Mouse (Mus musculus) embryo, embryonic 10 days (tissue): ENCODE results near the gene Snx27.

ENCODE experiments used
- DNase-seq: peaks from one replicate; pipeline ENCODE4 v3.0.0-alpha.2; 2015; ENCODE audit warnings: low spot score

The Snx27 gene

DNA sequence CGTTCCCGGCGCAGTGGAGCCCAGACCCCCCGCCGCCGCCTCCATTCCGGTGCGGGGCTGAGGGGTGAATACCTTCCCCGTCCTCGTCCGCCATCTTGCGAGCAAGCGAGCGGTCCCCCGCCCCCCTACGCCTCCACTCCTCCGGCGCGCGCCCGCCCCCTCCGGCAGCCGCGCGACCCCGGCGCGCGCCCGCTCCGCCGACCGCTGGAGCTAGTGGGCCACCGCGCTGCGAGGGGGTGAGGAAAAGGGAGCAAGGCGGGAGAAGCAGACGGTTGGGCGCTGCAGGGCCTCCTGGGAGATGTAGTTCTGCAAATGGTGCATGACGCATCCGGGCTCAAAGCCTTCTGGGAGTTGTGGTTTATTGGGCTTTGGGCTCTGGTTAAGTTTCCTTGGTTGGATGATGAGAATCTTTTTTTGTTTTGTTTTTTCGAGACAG is at the start of gene Snx27:
TSS of gene Snx27 (minus strand) at position 261 of the 436 bp plus-strand sequence.
- peak; percentile 97 for DNase-seq

DNA sequence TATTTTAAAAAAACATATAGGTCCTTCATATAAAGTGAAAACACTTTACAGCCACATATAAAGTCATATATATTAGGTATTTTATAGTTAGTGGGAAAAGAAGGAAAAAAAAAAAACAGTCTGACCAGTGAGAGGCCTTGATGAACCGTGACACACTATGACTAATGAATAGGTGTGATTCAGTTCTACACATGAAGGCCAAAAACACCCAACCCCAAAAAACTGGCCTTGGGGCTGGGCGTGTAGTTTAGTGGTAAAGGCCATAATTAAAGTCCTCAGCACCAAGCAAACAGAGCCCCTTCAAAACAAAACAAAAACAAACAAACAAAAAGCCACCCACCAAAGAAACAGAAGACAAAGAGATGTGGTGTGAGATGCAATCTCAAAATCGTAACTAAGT is 47.4 kb upstream of the Snx27 start:
- DNase-seq: no peak

DNA sequence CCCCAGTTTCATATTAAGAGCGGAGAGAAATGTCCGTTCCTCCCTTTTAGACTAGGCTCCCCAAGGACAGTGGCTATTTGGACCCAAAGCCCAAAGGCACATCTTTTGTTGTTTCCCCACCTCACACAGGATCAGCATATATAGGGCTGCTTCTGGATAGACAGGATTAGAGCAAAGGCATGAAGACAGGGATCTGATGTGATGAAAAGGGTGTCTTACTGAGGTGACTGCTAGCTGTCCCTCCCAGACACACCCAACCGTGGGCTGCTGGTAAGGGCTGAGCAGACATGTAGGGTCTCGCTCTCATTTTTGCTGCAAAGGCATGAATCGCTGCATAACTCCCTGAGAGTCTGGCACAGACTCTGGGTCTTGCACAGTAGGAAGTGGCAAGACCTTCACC is 46.2 kb upstream of the Snx27 start:
- DNase-seq: no peak

DNA sequence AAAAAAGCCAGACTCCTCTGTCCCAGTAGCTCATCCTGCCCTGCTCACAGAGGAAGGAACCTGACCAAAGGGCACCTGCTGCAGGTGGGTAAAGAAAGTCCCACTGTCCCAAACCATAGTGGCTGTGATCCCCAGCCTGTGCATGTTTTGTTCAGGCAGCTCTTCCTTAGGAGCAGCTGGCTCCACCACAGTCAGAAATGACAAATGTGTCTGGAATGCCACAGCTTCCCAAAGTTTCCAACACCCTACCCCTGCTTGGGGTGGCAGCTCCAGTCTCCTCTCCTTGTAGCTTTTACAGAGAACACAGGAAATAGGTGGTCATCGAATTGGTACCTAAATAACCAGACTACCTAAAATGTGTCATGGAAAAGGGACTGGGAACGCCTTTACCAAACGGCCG is 41.8 kb upstream of the Snx27 start:
- DNase-seq: no peak

DNA sequence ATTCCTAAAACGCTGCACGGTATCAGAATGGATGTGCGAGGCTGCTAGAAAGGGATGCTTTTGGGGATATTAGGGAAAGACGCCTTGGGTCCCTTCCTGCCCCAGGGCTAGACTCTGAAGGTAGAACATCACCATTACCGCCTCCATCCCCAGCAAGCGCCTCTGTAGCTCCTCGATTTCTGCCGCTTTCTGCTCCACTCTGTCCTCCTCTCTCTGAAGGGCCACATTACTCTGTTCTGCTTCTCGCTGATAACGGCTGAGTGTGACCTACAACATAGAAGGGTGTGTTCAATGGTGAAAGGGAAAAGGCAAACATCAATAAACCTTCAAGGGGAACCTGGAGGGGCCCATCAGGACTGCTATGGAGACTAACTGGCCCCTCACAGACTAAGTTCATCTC is 40.0 kb upstream of the Snx27 start:
- DNase-seq: no peak

DNA sequence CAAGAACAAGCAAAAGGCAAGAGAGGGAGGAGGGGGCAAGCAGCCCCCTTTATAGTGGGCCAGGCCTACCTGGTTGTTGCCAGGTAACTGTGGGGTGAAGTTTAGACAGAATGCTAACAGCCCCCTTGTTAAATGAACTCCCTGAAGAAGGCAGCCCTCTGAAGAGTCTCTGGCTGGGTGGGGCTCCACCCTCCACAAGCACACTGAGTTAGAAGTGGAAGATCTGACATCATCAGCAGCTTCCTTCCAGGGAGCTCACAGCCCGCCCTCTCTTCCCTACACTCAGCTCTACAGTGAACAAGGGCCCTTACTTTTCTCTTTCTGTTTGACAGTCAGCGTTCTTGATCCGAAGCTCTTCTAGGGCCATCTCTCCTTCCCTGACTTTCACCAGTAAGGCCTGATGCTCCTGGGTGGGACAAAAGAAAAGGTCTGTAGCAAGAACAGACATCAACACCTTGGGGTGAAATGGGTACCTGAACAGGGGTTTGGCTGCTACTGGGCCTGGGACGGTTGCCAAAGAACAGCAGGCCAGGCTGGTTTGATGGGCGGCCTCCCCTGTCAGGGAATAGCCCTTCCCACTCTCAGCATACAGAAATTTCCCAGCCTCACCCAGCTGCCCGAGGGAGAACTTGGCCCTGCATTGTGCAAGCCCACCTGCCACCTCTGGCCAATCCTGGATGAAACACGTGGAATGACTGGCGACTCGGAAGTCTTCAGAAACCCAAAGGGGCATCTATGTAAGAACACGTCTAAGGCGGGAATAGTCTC is 39.4 kb upstream of the Snx27 start:
- no peak for DNase-seq

DNA sequence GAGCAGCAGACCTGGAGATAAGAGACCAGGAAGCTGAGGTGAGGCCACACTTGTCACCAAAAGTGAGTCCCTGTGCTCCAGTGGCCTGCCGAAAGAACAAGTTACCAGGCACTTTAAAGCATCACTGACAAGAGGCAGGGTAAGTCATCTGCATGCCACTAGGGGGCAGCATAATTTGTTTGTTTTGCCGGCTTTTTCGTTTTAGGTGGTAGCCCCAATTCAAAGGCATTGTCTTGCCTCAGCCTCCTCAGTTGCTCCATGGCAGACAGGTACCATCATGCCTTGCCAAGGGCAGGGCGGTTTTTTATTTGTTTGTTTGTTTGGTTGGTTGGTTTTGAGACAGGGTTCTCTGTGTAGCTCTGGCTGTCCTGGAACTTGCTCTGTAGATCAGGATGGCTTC is 34.2 kb upstream of the Snx27 start:
- DNase-seq: peak; percentile 26

DNA sequence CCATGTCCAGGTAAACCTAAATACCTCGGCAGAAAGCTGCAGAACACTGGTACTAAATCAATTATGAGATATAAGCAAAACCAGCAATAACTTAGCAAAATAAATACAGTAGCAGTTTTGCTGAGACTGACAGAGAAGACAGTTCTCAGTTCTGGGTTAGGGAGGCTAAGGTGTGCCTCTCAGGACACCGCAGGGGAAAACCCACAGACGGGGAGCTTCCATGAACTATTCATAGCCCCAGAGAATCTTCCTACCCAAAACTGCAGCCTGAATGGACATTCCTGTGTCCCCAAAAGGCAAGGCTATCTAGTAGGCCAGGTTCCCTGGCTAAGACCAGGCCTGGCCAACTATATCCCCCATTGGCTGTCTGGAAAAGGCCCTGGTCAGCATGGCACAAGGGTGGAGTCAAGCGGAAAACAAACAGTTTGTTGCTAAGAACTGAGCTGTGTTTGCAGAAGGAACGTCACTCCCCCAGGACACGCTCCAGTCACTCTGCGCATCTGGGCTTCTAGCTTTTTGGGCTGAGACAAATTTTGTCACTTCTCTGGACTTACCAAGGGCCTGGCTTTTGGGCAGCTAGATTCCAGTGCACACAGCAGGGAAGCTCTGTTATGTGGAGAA is 30.9 kb upstream of the Snx27 start:
- peak; percentile 28 for DNase-seq

DNA sequence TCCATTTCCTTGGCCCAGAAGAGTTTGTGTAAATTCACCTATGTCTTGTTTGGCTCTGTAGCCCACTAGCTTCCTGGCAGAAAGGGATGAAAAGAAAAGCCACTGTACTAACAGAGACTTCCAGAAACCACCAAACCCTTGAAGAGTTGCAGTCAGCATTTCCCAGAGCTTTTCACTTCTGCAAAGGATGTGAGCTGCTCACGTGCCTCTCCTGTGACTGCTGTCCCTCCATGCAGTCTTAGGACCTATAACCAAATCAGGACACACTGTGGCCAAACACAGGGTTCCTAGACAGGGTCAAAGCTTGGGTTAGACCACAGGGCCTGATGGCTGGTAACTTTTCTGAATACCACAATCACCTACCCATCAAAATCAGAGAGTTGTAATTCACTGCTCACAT is 29.8 kb upstream of the Snx27 start:
- no peak for DNase-seq

DNA sequence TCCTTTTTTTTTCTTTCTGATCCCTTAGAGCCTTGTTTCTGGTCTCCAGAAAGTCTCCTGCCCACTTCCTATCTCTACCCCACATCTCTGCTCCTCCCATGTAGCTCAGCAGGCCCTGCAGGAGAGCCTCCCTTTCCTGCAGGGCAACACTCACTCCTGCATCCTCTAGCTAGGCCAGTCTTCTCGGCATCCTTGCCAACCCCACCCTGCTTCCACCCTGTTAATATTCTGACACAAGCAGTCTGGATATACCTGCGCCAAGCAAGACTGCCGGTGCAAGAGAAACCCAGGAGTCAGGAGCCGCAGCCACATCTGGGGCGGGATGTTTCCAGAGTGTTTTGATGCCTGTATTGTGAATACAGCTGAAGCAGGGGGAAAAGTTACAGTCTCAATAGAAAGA is 29.3 kb upstream of the Snx27 start:
- DNase-seq: no peak

DNA sequence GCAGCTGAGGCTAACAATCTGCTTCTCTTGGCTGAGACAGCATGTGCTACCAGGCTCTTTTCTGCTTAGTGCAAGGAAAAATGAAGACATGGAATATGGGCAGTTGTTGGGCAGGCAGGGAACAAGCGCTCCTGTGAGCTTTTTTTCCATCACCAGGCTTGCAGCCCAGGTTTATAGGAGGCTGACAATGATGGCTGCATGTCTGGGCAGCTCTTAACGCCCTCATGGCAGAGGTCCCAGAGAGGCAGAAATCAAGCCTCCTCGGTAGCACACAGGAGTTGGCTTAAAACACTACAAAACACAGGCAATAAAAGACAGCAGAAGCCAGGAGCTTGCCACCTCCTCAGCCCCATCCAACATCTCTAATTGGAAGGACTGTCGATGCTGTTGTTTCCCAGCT is 28.8 kb upstream of the Snx27 start:
- no peak for DNase-seq

DNA sequence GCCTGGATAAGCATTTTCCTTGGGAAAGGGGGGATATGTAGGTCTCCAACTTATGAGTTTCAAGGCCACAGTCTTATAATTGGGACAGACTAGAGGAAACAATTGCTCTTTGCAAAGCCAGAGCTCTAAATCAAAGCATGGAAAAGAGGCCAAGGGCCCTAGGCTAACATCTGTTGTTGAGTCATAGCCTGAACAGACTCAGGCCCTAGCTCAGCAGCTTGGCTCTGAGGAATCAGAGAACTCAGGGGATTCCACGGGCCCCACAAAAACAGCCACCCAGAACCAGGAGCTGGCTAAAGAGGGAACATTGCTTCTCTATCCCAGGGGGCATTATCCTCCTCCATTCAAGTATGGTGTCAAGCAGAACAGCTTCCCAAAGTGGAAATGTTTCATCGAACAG is 28.1 kb upstream of the Snx27 start:
- DNase-seq: no peak

DNA sequence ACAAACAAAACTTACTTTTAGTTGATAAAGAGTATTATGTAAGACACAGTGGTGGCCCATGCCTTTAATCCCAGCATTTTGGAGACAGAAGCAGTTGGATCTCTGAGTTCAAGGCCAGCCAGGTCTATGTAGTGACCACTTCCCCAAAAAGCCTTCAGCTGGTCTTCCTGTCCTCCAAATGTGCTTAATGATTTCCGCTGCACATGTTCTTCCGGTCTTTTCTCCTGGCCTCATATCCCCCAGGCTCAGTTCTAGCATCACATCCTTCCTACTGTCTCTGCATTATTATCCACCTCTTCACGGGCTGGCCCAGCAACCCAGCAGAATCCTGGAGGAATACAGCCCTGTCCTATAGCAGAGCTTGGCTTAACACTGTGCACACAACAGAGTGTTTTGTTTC is 27.1 kb upstream of the Snx27 start:
- no peak for DNase-seq

DNA sequence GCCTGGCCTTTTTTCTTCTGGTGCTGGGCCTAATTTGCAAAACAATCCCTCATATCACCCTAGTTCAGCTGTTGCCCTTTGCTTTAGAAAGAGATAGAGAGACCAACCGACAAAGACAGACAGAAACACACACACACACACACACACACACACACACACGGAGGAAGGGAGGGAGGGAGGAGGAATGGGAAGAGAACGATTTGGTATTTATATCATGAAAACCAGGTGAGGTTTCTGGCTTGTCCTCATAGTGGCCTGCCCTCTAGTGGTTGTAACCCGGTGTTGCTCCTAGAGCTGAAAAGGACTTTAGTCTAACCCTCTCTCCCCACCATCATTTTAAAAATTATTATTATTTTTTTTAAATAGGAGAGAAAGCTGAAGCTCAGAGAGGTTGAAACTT is 19.4 kb upstream of the Snx27 start:
- DNase-seq: peak; percentile 75

DNA sequence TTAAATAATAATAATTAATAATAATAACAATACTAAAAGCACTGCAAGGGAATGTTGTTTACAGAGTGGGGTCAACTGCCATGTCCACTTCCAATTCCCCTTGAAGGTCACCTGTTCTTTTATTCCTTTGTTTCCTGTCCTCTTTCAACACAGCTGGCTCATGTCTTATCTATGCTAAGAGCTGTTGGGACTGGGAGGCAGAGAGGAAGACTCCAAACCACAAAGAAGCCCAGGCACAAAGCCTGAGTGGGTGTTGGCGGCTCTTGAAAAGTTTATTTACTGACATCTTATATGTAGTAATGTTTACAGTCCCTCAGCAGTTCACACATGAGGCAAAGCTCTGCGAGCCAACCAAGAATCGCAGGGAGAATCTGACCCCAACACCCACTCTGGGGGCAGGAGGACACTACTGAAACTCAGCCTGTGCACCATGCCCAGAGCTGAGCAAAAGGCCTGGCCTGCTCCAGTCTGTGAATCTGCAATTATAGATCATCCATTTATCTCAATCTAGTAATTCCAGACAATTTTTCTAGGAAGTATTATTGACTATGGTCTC is 14.8 kb upstream of the Snx27 start:
- DNase-seq: no peak

DNA sequence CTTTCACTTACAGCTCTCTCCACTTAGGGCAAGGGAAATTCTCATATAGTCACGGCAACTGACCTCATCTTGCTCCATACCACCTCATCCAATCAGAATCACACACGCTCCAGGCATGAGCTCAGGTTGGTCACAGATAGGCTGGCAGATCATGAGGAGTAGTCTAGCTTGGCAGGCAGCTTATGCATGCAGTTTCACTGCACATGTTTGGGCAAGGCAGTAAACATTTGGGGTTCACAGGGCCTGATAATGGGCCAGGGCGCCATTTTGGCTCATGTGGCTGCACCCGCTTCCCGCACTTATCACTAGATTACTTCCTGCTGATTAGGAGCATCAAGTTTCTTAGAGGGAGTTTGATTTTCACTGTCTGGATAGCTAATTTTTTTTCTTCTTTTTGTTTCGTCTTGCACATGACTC is 13.4 kb upstream of the Snx27 start:
- DNase-seq: no peak

DNA sequence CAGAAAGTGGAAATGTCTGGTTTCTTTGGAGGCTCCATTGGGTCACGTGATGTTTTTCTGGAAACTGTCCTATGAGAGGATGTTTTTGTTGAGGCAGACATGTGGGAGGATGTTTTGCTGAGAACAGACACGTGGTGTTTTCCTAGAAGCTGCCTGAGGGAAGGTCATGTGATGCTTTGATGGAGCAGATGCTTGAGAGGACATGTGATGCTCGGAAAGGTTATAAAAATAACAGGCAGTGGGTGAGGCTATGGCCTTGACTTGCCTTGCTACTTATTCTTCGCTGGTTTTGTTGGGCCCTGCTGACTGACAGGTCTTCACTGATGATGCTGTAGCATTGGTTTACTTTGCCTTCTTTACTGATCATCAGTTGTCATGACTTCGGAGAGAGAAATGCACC is 8.6 kb upstream of the Snx27 start:
- no peak for DNase-seq

DNA sequence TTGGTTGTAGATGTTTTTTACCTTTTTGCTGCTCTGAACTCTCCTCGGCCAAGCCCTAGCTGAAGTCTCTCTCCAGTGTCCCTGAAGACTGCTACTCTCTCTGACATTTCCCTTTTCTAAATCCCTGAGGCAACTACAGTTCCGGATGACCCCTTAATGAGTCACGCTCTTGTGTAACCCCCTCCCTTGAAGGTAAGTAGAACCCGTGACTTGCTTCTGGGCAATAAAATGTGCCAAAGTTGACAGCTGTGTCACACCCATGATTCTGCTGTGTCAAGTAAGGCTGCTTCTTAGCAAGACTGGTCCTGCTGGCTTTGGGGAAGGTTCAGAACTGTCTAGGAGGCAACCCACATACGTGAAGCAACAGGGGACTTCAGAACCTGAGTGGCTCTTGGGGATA is 5.4 kb upstream of the Snx27 start:
- no peak for DNase-seq

DNA sequence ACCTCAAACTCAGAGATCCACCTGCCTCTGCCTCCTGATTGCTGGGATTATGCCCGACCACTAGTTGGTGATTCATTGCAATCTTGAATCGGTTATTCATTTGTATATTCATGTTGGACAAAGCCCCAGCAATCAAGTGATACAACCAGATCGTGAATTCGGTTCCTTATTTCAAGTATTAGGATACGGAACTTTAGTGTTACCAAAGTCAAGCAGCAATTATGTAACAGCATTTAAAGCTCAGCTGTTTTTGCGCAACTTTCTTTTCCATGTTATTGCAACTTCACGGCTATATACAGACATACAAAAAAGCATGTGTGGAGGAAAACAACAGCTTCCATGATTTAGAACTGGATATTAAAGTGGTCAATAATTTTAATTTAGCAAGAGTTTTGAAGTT is 428 bp upstream of the Snx27 start:
- DNase-seq: no peak

DNA sequence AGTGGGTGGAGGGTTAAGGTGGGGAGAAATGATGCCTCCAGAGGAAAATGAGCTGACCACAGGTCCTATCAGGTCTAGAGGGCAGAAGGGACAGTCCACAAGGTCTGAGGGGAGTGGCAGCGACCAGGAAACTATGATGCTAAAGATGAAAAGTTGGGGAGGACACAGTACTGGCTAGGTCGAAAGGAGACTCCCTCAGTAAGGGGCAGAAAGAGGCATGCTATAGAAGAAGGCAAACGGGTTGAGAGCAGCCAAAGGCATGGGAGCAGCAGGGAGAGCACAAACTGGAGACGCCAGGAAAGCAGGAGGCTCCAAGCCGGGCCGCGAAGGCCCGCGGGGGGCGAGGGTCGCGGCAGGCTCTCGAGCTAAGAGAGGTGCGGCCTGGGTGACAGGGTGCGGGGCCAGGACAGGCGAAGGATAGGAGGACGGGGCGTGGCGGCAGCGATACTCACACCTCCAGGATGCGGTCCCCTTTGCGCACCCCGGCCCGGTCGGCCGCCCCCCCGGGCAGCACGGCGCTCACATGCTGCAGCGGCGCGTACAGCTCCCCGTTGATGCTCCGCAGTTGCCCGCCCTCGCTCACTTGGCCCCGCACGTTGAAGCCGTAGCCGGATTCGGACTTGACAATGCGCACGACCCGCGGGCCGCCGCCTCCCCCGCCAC is 592 bp downstream of the Snx27 start:
- peak; percentile 52 for DNase-seq

DNA sequence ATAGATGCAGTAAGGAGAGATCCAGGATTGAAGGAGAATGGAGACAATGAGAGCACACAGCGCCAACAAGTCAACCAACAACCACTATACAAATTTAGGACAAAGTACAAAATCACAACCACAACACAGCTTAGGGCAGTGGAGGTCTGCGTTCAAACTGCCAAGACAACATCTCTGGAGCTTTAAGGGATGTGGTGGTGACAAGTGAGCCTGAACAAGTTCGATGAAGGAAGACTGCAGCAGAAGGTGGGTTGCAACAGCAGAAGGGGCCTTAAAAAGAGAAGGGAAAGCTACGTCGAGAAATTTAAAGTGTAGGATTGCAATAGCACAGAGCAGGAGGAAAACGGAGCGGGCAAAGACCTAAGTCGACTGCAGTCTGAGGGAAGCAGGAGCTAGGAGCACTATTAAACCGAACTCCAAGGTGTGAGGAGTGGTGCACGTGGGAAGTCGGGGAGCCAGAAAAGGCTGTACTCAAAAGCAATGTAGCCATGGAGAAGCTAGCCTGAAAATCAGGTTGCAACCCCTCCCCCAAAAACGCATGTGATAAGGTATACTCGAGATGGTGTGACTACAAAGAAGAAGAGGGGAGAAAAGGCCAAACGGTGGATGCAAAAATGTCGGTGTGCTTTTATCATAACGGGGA is 1.3 kb downstream of the Snx27 start:
- peak; percentile 49 for DNase-seq

DNA sequence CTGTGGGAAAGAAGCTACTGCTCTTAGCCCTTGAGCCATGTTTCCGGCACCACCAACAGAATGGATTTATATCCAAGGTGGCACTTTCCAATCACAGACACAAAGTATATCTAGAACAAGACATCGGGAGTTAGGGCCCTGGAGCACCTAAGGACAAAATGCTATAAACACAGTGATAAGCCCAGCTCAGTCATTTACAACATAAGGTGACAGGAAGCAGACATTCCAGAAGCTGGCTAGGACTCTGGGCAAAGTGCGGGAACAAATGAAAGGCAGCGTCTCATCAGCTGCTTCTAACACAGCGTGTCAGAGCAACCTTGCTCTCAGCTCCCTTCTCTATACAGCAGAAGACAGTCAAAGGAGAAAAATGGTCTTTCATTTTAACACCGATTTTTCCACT is 8.0 kb downstream of the Snx27 start:
- no peak for DNase-seq

DNA sequence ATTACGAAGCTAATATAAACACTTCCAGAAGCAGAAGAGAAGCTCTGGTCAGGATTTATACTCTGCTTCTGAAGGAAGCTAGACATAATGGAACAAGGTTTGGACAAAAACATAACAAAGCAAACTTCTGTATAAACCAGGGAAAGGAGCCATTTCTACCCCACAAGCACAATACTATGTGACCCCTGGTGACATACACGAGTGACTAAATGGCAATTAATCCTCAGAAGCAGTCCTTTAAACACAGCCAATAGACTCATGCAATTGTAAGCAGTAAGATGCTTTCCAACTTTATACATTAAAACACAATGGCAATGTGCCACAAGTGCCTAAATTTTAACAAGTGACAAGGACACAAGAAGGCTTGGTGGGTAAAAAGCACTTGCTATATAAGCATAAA is 15.3 kb downstream of the Snx27 start:
- DNase-seq: no peak
